Mouse (Mus musculus) yolk sac, embryonic 10.5 days (tissue): ENCODE results near the gene Rpl11.
"Not testable (repeated sequence)": the region's sequence is repeated elsewhere in the genome, so short reads cannot be mapped to it uniquely, and the experiment has no call there.

Source experiments
- DNase-seq: peaks from one replicate; pipeline ENCODE4 v3.0.0-alpha.2; 2017; ENCODE audit warnings: low spot score

The Rpl11 gene

DNA sequence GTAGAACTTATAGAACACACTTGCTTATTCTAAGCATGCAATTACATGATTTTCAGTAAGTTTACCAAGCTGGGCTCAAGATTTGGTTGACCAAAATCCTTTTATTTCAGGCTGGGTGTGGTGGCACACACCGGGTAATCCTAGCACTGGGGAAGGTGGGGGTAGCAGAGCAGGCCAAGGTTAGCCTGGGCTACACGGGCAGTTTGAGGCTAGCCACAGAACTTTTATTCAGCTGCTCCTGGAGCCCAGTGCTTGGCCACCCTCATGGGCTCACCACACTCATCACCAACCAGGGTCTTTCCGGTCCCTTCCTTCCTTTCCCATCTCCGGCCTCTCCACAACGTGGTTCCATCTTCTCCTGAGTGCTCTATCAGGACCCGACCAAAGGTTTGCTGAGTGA, 17.4 kb upstream of the Rpl11 start:
- no peak for DNase-seq

DNA sequence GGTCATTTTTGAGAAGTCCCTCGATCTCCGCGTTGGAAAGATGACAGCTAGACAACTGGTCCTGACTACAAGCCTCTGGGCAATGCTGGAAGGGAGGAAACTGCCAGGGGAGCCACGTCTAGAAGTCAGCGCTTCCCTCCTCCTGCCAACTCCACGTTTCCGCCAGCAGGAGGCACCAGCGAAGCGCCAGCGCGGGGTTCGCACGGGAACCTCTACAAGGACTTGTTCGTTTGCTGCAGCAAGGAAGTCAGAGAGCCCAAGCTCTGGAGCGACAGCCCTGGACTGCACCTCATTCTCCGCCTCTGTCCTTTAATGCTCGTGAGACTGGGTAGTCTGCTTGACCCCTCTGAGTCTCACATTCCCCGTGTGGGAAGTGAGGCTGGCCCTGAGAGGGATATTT, 16.7 kb upstream of the Rpl11 start:
- DNase-seq = peak; percentile 77

DNA sequence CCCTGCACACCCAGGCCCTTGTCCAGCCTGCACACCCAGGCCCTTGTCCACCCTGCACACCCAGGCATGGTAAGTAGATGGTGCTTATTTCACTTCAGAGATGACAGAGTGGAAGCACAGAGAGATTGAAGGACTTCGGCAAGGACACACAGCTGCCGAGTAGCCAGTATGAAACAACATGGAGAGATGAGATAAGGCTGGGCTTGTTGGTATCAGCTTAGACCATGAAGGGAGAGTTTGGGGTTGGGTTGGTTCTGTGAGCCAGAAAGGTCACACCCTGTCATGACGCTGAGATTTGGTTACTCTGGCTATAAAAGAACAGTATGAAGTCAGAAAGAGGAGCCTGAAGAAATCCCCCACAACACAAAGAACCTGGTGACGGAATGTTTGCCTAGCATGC, 16.1 kb upstream of the Rpl11 start:
- DNase-seq = no peak

DNA sequence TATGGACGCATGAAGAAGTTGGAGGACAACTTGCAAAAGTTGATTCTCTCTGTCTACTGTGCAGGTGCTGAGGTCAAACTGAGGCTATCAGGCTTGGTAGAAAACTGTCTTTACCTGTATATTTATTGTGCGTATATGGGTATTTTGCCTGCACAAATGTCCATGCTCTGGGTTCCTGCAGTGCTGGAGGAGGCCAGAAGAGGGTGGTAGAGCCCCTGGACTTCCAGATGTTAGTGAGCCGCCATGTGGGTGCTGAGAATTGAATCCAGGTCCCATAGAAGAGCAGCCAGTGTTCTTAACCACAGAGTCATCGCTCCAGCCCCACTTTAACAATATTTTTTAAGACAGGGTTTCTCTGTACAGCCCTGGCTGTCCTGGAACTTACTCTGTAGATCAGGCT, 9.9 kb upstream of the Rpl11 start:
- DNase-seq = no peak

DNA sequence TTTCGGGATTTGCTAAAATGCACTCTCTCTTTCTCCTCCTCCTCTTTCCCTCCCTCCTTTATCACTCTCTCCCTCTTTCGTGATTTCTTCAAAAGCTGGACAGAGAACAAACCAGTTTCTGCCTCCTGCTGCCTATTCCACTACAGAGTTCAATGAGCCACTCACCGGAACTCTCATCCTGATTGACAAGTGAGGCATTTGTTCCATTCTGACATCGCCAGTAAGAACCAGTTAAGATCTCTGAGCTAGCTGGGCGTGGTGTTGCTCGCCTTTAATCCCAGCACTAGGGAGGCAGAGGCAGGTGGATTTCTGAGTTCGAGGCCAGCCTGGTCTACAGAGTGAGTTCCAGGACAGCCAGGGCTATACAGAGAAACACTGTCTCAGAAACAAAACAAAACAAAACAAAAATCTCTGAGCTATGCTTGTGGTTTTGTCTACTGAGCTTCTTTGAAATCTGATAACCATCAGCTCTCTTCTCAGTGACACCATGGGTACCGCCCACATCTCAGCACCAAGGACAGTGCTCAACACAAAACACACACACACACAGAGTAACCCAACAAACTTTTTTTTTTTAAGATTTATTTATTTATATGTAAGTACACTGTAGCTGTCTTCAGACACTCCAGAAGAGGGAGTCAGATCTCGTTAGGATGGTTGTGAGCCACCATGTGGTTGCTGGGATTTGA, 6.7 kb upstream of the Rpl11 start:
- DNase-seq = not testable (repeated sequence)

DNA sequence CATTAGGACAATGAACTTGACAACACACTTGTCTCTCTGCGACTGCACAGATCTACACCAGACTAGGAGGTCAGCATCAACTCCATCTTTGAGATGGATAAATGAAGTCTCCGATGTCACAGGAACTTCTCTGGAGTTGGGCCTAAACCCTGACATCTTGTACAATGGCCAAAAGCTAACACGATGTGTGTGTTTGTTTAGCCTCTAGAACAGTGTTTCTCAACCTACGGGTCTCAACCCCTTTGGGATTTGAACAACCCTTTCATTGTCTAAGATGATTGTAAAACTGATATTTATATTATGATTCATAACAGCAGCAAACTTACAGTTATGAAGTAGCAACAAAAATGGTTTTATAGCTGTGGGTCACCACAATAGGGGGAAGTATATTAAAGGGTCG, 4.7 kb upstream of the Rpl11 start:
- no peak for DNase-seq

DNA sequence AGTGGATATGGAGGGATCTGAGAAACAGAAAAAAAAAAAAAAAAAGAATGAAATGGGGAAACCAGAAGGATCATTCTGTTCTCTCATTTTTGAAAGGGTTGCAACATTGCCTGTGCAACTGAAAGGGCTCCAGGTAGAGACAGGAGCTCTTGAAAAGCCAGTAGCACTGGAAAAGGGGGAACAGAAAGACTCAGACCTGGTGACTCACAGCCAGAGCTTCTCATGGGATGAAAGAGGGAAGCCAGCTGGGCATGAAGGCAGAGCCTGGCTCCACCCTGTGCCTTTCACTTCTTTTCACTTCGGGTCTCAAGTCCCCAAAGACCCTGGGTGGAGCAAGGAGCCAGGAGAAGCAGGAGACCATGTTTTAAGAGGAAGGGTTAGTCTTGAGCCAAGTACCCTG, 2.8 kb upstream of the Rpl11 start:
- no peak for DNase-seq

DNA sequence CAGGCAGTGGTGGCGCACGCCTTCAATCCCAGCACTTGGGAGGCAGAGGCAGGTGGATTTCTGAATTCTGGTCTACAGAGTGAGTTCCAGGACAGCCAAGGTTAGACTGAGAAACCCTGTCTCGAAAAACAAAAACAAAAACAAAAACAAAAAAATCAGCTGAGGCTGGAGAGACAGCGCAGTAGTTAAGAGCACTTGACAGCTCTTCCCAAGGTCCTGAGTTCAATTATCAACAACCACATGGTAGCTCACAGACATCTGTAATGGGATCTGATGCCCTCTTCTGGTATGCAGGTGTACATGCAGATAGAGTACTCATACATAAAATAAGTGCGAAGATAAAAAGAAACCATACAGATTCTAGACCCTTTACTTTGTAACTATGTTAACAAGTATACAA, 615 bp upstream of the Rpl11 start:
- no peak for DNase-seq

DNA sequence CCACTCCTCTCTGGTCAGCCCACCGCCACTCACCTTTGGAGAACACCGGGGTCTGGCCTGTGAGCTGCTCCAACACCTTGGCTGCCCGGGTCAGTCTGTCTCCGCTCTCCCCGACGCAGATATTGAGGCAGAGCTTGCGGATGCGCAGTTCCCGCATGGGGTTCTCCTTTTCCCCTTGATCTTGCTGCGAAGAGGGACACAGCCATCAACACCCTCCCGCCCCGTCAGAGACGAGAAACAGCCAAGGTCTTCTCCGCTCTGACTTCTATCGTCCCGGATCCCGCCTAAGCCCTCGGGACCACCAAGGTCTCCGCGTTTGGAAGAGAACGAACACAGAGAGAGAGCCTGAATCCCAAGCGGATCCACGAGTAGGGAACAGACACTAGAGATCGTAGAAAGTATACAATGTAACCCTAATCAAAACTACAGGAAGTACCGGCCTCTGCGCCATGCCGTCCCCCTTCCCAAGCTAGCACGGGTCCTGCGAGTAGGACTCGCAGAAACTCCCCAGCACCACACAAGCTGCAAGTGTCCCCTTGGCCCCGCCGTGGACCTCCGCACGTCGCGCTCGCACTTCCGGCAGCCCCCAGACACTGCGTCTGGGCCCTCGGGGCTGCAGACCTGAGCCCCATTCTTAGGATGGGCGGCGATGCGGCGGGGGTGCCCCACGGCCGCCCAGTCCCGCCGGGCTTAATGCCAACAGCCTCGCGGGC, 538 bp downstream of the Rpl11 start:
- DNase-seq = peak; percentile 33

DNA sequence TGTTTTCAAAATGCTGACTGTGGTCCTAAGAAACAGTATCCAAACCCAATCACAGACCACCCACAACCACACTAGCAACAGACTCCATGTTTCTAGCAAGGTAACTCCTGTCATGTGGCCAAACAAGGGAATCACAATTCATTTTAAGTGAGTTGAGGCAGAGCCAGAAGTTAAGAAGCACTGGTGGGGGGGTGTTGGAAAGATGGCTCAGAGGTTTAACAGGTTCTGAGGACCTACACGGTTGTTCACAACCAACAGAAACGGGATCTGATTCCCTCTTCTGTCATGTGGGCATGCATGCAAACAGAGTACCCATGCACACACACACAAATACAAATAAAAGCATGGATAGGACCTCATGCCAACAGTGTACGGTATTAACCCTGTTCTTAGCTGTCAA, 1.2 kb downstream of the Rpl11 start:
- DNase-seq = no peak

DNA sequence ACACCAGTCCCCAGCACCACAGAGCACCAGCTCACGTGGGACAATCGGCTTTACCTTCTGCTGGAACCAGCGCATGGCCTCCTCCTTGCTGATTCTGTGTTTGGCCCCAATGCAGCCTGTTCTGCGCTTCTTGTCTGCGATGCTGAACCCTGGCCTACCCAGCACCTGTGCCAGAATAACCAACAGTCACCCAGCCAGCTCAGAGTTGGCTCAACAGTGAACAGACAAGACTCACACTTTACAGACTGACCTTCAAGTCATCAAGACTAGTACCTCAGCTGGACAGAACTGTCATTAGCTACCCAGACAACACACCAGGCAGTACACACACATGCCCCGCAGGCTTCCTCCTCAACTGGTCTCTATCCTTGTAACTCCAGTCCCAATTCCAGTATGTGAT, 3.0 kb downstream of the Rpl11 start:
- no peak for DNase-seq

DNA sequence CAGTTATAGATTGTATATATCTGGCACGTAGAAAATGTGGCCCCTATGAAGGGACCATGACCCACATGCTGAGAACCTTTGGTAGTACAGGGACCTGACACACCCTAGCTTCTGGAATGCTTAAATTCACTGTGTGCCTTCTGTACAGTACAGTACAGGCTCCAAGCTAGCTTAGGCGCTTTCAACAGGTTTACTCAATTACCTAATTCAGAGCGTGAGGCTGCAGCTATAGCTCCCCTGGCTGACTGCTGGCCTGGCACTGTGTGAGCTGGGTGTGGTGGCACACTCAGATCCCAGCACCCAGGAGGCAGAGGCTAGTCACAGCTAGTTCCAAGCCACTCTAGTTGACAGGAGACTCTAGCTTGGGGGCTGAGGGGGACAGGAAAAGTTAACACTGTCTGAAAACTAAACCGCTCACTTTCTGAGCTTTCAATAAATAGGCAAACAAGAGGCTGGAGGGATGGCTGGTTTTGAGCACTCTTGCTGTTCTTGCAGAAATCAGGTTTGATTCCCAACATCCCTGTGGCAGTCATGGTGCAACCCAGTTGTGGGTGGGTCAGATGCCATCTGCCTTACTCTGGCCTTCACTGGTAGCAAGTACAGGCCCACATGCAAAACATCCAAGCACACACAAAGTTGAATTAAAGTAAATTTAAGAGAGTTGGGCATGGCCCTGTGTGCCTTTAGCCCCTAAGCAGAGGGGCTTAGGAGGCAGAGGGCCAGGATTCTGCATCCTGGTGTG, 4.8 kb downstream of the Rpl11 start:
- DNase-seq = no peak

DNA sequence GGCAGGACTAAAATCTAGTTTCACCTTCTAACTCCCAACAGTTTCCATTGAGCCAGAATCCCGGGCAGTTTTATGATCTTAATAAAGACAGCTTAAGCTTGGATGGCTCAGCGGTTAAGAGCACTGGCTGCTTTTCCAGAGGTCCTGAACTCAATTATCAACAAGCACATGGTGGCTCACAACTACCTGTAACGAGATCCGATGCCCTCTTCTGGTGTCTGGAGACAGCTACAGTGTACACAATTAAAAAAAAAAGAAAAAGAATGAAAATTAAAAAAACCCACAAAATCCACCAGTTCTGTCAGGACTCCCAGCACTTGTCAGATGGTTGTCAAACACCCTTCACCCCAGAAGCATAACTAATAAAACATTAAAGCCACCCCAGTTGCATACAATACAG, 5.6 kb downstream of the Rpl11 start:
- no peak for DNase-seq

DNA sequence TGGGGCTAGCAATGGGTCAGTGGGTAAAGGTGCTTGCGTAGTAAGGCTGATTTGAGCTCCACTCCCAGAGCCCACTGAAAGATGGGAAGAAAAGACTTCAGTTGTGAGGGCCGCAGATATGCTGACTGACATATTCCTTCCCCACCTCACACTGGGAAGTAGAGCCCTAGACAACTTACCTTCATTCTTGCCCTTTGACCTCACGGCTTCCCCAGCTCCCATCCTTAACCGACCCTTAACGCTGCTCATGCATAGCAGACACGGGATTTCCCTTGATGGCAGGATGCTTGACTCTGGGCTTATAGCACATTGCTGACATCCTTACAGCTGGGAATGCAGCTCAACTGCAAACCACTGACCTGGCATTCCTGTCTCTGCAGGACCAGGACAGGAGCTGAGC, 6.3 kb downstream of the Rpl11 start:
- peak; percentile 47 for DNase-seq

DNA sequence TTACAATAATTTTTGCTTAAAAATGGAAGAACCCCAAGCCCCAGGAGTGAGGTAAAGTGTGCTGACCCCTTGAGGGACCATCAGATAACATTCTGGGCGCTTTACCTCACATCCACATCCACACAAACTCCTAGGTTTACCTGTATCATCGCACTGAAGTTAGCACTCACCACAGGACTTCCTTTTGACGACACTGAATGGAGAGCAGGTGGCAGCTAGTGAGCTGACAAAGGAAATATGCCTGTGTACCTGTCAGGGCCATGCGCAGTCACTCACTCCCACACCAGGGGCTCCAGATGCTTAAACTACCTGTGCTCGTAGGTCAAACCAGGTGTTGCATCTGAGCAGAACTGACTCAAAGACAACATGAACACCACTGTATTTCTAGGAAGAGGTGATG, 8.1 kb downstream of the Rpl11 start:
- DNase-seq = no peak

DNA sequence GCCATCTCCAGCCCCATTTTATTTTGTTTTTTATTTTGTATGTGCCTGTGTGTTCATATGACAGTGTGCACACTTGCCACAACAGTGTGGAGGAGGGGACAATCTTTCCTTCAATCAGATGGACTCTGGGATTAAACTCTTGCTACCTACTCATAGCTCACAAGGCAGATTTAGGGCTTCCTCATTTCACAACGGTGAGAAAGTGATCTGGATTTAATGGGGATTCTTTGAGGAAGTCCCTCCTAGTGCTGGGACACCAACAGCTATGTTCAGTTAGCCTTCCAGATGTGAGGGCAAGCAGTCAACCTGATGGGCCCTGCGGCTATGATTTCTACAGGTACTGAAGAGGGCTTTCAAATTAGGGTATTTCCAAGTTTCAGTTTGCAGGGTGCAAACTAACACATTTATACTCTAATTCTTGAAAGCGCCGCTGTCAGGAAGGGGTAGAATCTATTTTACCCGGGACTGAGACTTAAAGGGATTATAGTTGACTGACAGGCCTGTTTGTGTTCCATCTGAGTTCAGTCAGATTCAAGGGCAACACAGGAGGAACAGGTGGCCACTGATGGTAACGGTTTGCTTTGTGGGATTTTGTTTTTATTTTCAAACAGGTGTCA, 9.3 kb downstream of the Rpl11 start:
- no peak for DNase-seq

DNA sequence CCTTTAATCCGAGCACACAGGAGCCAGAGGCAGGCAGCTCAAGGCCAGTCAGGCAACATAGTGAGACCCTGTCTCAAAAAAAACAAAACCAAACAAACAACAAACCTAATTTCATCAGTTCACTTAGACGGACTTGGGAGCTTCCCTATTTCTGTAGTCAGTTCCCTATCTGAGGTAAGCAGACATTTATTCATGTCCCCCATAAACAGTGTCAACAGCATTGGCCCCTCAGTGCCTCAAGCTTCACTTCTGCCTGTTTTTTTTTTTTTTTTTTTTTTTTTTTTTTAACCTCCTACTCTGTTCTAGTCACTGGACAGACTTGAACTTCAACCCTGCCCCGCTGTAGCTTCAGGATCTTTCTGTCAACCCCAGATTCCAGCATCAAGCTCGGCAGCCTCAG, 18.1 kb downstream of the Rpl11 start:
- no peak for DNase-seq

DNA sequence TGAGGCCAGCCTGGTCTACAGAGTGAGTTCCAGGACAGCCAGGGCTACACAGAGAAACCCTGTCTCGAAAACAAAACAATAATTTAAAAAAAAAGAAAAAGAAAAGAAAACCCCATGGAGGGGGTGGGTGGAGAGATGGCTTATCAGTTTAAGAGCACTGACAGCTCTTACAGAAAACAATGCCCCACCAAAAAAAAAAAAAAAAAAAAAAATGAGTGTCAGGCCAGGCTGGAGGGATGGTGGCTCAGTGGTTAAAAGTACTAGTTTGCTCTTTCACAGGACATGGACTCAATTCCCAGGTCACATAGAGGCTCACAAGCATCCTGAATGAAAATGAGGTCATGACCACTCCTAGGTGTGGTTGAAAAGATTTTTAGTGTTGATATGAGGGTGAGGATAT, 20.0 kb downstream of the Rpl11 start:
- DNase-seq = no peak

DNA sequence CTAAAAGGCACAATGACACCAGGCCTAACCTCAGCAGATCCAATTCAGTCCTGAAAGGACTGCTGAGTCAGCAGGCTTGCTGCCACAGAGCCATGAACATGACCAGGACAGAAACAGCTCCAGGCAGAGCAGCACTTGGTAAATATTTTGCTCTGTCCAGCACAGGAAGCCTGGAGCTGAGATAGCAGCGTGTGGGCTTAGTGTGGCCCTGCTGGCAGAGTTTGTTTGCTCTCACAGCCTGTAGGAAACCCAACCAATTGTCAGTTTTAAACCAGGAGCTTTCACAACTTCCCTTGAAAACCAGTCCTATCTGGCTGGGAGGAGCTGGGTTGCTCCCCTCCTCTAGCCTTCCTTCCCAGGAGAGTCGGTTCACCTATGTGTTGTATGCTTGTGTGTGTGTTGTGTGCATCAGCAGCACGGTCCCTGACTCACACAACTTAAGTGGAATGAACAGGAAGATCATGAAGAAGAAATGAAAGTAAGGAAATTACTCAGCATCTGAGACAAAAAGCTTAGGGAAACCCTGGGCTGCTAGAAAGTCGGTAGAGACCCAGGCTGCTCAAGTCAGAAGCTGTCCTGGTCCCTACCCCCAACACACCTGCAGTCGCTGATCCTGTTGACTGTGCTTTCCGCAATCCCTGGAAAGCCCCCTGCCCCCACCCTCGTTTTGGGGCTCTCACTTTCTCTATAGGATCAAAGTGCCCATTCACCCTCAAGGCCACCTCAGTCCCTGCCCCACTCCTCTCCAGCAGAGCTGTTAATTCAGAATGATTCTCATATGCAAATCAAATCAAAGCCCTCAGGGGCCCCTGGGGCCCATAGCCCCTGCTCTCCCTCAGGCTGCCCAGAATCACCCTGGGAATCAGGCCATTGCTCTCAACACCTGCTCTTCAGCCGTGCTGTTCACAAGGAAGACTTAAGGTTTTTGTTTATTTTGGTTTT, 22.0 kb downstream of the Rpl11 start:
- peak; percentile 76 for DNase-seq

DNA sequence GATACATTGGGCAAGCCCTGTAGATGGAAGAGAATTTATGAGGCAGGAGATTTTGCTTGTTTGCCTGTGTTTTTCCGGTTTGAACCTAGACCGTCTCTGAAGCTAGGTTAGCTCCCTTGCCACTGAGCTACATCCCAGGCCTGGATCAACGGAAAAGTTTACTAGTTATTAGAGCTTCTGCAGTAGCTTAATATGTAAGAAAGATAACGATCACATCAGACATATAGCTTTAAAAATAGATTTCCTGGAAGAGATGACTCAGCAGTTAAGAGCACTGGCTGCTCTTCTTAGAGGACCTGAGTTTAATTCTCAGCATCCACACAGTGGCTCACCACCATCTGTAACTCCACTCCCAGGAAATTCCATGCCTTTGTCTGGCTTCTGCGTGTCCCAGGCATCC, 24.5 kb downstream of the Rpl11 start:
- no peak for DNase-seq

DNA sequence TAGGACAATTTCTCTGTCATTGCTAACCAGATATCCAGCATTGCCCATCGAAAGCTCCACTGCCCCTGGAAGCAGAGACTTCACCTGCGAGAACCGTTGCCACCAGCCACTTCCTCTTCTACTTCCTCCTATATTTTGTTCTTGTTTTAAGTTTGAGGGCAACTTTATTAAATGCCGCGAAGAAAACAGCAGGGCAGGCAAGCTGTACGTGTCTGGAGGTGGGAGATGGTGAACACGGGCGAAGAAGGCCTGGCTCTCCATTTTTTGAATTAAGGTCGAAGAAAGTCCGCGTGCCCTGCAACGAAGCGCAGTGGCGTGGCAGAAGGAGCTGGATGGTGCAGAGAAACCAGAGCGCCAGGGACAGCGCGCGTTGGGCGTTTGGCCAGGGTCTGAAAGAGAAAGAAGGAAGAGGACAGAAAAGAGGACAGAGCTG, 25.1 kb downstream of the Rpl11 start:
- no peak for DNase-seq
